Mouse (Mus musculus) lung, postnatal 36 days (tissue): ENCODE data around the gene 1810010H24Rik.
"Not testable (repeated sequence)": the region's sequence is repeated elsewhere in the genome, so short reads cannot be mapped to it uniquely, and the experiment has no call there.

Experiments
- DNase-seq: peaks from one replicate; pipeline ENCODE4 v3.0.0; 2022; ENCODE audit warnings: mixed read lengths

The 1810010H24Rik gene

DNA sequence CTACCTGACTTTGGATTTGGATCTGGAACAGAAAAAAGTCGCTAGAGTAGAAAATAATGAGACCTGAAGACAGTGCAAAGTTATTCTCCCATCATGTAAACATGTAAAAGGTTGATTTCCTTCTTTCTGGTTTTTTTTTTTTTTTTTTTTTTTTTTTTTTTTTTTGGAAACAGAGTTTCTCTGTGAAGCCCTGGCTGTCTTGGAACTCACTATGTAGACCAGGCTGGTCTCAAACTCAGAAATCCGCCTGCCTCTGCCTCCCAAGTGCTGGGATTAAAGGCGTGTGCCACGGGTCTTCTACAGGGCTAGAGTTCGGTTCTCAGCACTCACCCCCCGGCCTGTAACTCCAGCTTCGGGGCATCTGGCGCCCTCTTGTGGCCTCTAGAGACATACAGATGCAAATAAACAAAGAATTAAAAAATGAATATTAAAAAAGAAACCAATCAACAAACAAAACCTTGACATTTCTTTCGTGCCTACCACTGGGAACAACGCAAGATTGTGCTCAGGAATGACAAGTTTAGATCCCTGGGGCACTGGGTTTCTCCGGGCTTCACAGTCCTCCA is 11.4 kb upstream of the 1810010H24Rik start:
- DNase-seq: peak; percentile 13

DNA sequence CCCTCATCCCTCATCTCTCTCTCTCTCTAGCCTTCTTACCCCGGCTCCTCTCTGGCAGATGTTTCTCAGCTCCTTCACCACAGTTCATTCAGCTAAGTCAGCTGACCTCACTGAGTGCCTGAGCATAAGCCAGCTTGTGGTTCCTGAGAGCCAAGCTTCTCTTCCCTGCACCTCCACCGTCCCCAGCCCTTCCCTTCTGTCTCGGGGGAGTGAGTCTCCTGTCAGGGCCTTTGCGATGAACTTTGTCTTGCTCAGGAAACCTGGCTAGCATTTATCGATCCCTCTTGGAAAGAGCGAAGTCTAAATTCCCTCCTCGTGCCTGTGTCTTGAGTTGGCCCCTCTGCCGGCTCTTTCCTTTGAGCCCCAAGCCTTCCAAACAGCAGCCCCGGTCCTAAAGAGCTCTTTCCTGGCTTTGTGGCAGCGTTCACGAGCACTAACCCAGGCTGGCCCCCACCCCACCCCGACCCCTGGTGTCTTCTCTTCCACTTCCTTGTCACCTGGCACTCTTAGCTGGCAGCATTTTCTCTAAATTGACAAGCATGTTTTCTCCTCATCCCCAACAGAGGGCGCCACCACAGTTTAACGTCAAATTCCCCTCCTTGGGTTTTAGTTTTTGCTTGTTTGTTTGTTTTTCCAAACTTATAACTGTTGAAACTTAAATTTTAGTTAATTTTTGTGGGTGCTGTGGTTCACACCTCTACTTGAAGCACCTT is 10.7 kb upstream of the 1810010H24Rik start:
- DNase-seq: peak; percentile 74

DNA sequence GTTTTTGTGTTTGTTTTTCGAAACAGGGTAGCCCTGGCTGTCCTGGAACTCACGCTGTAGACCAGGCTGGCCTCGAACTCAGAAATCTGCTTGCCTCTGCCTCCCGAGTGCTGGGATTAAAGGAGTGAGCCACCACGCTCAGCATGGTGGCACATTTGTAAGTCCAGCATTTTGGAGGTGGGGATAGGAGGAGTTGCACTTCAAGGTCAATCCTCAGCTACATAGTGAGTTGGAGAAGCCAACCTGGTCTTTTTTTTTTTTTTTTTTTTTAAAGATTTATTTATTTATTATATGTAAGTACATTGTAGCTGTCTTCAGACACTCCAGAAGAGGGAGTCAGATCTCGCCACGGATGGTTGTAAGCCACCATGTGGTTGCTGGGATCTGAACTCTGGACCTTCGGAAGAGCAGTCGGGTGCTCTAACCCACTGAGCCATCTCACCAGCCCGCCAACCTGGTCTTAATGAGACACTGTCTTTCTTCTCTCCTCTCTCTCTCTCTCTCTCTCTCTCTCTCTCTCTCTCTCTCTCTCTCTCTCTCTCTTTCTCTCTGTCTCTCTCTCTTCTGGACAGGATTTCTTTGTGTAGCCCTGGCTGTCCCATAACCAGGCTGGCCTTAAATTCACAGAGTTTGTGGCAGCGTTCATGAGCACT is 9.8 kb upstream of the 1810010H24Rik start:
- DNase-seq: not testable (repeated sequence)

DNA sequence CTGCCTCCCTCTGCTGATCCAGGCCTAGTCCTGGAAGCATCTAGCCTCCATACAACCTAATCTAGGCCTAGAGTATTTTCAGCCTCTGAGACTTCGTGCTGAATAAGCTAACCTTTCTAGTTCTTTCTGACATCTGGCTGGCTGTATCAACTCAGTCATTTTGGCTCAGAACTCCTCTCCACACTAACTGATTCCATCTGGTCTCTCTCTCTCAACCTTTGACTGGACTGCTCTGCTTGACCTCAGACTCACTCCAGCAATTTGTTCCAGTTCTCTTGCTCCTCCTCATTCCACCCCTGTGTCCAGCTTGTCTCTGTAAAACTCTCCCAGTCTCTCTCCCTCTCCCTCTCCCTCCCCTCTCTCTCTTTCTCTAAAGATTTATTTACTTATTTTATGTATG is 8.6 kb upstream of the 1810010H24Rik start:
- DNase-seq: peak; percentile 44

- DNase-seq: no peak
These were observed 8.1 kb upstream of the 1810010H24Rik start for GRCm38 (mm10) chr11:107017339-107017886.

GRCm38 (mm10) chr11:107018606-107019005 is 6.9 kb upstream of the 1810010H24Rik start:
- no peak for DNase-seq

DNA sequence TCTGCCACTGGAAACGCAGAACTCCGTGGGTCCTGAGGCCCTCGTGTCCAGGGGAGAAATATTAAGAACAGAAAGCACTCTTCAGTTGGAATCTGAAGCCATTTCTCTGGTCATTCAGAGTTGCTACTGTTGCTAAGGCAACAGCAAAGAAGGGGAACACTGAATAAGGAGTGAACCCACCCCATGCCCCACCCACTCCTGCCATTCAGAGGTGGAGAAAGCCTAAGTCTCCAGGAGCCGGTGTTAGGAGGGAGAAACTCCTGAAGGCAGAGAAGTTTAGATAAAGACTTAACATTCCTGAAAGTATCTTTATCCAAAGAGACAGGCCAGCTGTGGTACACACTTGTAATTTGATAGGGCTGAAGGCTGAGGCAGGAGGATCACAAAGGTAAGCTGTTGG is 6.2 kb upstream of the 1810010H24Rik start:
- DNase-seq: no peak

DNA sequence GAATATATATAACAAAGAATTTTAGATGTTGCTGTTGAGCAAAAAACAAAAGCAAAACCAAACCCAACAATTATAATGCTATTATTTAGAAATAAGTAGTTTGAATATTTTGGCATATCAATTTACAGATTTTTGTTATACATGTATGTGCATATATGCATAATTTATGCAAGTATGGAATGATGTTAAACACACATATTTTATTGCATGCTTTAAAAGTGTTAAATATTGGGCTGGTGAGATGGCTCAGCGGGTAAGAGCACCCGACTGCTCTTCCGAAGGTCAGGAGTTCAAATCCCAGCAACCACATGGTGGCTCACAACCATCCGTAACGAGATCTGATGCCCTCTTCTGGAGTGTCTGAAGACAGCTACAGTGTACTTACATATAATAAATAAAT is 5.8 kb upstream of the 1810010H24Rik start:
- DNase-seq: not testable (repeated sequence)

DNA sequence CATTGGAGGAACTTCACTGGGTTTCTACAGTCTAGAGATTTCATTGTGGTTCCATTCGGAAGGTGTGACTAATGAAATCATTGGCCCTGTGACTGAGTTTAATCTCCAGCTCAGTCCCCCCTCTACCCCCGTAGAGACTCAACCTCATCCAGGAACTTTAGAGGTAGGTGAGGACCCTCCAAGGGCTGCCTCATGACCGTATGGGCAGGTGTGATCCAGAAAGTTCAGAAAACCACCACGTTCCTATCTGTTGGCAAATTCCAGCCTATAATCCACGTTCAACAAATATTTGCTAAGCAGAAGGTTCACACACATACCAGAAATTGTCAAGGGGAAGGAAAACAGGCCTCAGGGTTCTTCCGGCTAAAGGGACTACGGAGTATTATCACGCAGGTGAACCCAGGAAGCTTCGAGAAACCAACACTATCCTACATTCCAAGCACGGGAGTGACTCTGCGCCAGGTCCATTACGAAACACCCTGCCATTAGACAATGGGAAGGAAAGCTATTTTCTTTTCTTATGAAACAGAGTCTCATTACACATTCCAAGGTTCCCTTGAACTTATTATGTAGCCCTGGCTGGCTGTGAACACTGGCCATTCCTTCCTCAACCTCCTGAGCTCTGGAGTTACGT is 3.3 kb upstream of the 1810010H24Rik start:
- DNase-seq: peak; percentile 80

DNA sequence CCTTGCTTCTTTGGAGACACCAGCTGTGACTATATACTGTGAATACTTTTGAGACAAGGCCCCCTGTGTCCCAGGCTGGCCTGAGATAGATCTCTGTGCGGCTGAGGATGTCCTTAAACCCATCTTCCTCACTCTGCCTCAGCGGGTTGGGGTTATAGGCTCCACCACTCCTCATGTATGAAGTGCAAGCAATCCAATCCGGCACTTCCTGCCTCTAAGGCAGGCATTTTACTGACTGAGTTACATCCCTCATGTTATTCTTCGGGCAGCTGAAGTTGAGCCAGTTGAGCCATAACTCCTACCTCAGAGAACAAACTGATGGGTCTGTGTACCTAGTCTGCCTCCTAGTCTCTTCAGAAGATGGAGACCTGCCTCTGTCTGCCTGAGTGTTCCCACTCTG is 1.1 kb upstream of the 1810010H24Rik start:
- DNase-seq: no peak

GRCm38 (mm10) chr11:107026554-107027430 is 1.3 kb downstream of the 1810010H24Rik start:
- no peak for DNase-seq

DNA sequence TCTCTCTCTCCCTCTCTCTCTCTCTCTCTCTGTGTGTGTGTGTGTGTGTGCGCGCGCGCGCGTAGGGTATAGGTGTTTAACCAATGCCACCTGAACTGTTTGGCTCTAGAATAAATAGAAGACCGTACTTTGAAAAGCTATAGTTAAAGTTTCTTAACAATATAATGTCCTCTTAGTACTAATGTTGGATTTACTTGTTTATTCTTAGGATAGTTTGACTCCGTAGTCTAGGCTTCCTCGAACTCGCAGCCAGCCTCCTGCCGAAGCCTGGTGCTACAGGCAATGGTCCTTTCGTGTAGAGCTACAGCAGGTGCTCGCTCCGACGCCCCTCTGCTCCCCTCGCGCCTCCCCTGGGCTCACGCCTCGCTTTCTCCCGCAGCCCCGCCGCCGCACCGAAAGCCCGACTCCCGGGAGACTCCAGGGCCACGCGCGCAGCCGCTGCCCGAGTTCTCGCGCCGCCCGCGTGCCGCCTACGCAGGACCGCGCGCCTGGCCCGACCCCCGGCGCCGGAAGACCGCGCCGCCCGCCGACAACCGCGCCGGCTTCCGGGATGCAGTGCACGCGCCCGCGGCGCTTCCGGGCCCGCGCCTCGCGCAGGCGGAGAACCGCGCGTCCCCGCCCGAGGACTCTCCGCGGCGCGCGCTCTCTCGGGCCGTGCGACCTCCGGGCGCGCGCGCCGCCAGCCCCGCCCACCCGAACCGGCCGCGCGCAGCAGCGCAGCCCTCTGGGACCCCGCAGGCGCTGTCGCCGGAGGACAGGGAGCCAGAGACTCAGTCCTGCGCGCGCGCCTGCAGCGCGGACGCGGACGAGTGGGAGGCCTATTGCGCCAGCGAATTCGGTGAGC is 2.2 kb downstream of the 1810010H24Rik start:
- peak; percentile 89 for DNase-seq

GRCm38 (mm10) chr11:107028275-107028618 is 2.8 kb downstream of the 1810010H24Rik start:
- no peak for DNase-seq

DNA sequence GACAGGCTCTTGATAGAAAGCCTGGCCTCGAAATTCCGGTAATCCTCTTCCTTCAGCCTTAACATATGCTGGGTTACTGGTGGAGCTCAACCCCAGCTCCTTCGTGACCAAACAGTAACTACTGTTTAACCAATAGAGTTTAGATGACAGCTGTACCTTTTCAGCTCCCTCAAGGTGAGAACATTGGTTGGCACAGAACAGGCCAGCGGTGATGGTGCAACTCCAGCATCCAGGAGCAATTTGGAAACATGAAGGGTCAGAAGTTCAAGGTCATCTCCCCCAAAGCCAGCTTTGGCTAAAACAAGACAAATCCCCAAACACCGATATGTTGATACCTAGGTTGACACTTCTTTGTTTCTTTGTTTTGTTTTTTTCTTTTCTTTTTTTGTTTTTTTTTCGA is 3.3 kb downstream of the 1810010H24Rik start:
- no peak for DNase-seq

GRCm38 (mm10) chr11:107029536-107029935 is 4.1 kb downstream of the 1810010H24Rik start:
- no peak for DNase-seq

- DNase-seq: no peak
These were observed 6.2 kb downstream of the 1810010H24Rik start for GRCm38 (mm10) chr11:107031635-107032034.

GRCm38 (mm10) chr11:107034085-107034810 is 8.8 kb downstream of the 1810010H24Rik start:
- no peak for DNase-seq

- DNase-seq: no peak
These were observed 13.9 kb downstream of the 1810010H24Rik start for GRCm38 (mm10) chr11:107039417-107039816.

DNA sequence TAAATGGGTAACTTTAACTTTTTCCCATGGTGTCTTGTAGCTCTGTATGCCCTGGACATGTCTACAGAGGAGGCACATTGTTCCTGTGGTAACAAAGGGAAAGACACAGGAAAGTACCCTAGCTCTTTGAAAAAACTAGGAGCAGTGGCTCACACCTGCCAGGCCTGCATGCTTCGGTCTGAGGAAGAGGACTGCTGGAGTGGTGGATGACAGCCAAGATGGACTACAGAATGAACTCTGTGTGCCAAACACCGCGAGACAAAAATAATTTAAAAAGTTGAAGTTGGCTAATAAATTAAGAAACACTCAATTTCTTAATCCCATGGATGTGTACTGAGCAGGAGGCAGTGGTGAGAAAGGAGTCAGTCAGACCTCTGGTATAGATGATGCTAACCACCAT is 15.9 kb downstream of the 1810010H24Rik start:
- DNase-seq: no peak

GRCm38 (mm10) chr11:107043361-107043760 is 17.9 kb downstream of the 1810010H24Rik start:
- no peak for DNase-seq

DNA sequence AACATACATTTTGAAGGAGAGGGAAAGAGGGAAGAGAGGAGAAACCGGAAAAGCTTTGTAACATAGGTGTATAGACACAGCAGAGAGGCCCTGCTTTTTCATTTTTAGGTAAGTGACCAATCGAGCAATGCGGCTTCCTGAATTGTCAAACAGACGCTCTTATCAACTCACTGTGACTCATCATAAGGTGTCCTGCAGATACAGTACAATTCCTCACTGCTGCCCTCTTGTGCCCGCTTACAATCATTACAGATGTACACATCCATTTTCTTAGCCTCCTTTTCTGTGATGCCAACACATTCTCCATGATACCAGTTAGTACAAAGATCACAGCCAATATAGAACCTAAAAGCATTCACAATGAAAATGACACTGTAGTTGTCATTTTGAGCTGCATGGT is 18.8 kb downstream of the 1810010H24Rik start:
- peak; percentile 82 for DNase-seq
